Mouse (Mus musculus) kidney, postnatal 36 days (tissue): ENCODE measurements around the gene Itgb2.

Source experiments
- DNase-seq, 2 experiments: peaks; one replicate each; pipeline ENCODE4 v3.0.0; 2021 to 2022; ENCODE audit warnings: mixed read lengths in 2 of 2

Itgb2 gene

DNA sequence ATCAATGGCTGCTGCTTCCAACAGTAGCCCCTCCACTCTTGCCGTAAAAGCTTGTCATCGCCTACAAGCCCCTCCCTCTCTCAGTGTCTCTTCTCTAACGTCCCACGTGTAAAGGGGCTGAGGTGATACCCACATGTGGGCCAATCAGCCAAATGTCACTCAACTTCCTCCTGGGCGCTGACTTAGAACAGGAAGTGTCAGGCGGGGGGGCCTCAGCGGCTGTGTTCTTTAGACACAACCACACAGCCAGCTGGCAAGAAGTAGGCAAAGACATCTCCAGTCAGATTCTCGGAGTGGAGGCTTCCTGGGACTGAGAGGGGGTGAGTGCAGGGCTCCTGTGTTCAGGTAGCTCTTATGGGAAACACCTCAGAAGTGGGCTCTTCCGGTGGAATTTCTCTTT lies at the start of gene Itgb2:
Gene Itgb2, plus strand, starts transcription at position 113 of the 400 bp plus-strand sequence.
- DNase-seq = no peak

DNA sequence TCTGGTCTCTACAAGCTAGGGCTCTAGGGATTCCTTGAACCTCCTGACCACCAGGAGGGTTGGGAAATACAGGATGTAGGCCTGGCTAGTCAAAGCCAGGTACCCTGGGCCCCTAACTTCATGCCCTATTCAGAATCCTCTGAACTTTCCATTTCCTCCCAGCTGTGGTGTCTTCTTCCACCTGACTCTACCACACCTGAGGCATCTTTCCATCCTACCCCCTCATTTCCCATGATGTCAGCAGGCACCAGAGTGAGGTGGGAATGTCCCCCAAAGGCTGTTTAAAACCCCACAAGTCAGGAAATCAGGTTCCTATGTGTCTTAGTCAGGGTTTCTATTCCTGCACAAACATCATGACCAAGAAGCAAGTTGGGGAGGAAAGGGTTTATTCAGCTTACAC lies 48.2 kb upstream of the Itgb2 start:
- no peak for DNase-seq

DNA sequence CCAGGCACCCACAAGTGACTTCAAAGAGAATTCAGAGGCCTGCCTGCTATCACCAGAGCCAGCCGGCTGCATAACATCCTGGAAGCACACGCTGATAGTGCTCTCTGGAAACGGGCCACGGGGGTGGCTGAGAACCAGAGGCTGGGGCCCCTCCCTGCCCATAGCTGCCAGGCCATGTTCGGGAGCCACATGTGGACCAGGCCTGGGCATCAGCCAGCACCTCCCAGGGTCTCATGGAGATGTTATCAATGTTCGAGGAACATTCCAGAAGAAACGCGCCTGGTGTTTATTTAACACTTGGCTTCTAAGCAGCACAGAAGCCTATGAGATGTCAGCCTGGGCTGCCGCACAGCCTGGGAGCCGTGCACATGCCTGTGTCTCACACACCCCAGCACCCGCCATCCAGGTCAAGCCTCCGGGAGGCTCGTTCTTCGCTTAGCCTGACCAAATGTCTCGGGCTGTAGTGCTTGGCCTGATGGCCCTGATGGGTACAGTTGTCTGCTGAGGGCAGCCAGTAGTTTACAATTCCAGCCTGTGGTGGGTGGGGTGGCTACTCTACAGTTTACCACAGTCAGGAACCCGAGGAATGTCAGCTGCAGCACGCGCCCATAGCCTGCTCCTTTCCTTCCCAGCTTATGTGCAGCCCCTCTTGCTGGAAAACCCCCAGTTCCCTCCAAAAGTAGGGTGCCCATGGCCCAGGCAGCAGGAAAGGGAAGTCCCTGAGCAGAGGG lies 45.7 kb upstream of the Itgb2 start:
- DNase-seq = peak; percentile 70 to 71

DNA sequence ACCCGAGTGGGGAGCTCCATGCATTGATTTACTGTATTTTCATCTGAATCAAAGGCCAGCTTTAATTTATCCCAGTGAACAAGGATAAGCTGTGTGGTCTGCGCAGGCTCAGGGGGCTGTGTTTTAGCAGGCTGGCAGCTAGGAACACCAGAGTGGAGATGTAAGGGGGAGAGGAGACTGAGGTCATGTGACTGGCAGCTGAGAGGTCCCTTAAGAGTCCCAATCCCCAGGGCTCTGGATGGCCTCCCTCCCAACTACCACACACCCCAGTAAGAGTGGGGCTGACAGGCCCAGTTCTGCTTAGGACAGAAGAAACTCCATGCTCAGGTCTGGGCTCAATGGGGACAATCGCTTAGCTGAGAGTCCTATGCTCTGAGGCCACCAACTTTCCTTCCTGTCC lies 44.3 kb upstream of the Itgb2 start:
- DNase-seq = no peak

DNA sequence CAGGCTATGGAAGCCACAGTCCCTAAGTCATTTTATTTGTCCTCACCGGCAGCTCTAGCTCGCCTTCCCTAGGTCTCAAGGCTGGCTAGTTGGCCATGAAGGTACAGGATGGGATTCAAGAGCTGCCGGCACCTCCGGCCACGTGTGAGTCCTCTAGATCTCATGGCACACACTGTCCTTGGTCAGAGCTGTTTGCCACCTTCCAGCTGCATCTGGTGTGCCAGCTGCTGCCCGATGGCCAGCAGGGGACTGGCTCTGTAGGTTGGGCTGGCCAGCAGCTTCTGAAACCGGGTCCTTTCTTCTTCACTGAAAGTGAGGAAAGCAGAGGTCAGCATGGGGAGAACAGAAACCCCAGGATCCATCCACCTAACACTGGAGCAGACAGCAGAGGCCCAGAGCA lies 41.9 kb upstream of the Itgb2 start:
- no peak for DNase-seq

DNA sequence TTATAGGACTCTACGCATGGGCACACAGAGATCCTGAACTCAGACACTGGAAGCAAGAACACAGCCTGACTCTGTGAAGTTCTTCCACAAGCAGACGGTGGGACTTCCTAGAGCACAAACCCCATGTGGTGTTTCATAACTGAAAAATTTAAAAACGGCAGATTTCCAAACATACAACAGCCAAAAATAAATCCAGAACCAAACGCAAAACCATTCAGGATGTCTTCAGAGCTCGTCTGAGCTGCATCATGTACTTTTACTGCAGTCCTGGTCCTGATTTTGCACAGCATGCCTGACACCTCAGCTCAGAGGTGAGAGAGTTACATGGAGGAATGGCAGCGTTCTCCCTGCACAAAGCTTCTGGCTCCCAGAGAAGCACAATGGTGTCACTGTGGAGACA lies 38.5 kb upstream of the Itgb2 start:
- DNase-seq = no peak

DNA sequence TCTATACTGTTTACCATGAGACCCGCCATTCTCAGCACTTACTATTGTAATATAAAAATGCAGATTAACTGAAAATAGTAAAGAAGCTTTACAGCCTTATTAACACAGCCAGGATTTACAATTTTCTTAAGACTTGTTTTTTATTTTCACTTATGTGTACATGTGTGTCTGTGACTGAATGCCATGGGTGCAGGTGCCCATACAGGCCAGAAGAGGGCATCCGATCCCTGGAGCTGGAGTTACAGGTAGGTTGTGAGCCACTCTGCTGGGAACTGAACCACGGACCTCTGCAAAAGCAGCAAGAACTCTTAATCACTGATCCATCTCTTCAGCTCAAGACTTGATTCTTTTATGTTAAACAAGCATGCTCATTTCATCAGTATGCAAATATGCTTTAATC lies 37.2 kb upstream of the Itgb2 start:
- no peak for DNase-seq

DNA sequence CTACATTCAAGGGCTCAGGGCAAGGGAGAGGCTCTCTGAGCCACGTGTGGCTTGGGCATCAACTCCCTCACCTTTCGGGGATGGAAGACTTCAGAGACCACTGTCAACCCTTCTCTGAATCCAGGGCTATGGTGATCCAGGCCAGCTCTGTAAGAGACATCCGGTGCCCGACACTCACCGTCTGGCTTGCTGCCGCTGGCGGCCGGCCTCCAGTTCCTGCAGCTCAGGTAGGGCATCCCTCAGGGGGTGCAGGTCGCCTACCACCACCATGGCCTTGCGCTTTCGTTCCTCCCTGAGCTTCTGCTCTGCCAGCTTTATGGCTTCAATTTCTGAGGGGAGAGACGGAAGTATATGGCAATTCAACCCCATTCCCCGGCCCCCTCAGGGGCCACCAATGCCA lies 32.9 kb upstream of the Itgb2 start:
- DNase-seq = no peak

DNA sequence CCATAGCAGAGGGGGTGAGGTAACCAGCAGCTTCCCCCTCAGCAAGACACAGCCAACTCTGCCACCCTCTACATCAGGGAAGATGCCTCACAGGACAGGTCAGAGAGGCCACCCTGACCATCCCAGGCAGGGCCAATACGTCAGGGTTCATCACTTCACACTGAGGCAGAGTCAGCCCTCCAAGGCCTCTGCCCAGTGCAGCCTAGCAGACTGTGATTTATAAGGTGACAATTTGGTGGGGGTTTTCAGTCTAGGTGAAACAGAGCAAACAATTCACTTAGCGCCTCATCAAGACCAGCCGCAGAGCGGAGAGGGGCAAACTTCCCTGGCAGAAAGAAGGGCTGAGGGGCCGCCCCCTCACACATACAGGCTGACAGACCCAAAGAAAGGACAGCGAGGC lies 31.8 kb upstream of the Itgb2 start:
- DNase-seq = no peak

DNA sequence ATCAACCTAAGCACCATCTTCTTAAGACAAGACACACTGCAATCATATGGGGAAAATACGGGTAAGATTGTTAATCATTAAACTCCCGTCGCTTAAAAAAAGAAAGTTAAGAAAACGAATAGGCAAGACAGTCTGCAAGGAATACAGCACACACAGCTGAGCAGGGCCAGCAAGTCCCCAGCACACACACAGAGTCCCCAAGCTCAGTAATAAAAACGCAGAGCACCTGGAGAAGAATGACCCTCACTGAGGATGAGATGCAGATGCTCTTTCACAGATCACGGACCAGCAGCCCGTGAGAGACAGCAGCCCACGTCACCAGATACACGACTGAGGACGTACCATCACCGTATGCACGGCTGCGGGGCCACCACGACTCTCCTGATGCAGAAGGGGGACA lies 29.4 kb upstream of the Itgb2 start:
- DNase-seq = no peak

DNA sequence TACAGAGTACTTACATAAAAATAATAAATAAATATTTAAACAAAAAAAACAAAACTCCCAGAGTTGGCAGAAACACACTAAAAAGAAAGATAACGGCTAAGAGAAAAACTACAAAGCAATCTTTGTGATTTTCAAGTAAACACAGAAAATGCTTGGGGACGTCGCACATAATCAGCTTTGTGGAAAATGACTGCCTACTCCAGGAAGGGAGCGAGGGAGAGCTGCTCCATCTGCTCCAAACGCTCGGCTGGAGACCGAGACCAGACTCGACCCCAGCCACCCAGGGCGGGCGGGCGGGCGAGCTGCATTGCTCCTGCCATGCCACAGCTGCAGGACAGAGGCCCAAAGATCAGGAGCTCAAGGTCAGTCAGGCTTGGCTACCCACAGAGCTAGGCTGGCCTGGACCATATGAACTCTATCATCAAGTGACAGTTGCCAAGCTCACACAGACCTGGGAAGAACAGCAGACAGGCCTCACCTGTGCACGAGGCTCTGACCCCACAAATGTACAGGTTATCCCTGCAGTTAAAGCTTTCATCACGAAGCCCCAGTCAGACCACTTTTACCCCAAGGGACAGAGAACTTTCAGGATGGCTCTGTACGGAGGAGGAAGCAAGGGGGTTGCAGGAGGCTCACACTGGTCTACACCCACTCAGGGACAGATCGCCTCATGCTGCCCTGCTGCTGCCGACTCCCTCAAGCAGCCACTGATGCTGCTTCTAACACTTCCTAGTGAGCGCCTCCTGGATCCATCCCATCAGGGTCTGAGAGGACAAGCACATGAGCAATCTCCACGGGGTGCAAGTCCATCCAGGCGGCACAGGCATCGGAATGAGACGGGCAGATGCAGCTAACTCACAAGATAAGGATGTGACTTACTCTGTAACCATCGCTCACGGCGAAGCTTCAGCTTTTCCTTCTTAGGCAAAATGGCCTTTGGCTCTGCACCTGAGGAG lies 26.8 kb upstream of the Itgb2 start:
- DNase-seq = peak in 1 of 2 experiments; percentile 39

DNA sequence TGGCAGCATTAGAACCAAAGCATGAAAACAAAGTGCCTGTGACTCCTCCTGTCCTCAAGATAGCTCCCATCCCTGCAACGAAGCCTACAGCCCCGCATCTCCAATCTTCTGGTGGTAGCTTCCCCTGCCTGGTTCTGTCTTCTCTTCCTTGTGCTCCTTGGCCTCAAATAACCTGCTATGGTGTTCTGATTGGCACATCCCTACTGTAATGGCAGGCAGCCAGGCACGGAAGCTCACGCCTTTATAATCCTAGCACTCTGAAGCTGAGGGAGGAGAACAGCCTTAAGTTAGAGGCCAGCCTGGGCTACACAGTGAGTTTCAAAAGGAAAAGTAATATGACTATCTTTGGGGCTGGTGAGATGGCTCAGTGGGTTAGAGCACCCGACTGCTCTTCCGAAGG lies 25.9 kb upstream of the Itgb2 start:
- peak; percentile 55 to 72 for DNase-seq

DNA sequence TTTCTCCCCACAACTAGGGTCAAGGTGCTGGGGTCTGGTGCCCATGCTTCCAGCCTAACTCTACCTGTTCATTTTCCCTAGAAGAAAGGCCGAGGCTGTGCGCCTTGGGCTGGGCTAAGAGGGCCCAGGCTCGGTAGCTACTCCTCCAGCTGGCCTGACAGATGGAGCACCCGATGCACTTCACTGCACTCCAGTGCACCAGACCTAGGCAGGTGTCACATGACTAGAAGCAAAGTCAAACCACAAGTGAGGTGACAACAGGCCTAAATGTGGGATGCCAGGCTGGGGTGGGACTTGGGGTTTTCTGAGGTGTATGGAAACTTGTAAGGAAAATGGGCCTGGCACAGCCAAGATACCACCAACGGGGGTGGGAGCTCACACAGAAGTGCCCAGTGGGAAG lies 23.5 kb upstream of the Itgb2 start:
- DNase-seq = peak; percentile 71 to 78

DNA sequence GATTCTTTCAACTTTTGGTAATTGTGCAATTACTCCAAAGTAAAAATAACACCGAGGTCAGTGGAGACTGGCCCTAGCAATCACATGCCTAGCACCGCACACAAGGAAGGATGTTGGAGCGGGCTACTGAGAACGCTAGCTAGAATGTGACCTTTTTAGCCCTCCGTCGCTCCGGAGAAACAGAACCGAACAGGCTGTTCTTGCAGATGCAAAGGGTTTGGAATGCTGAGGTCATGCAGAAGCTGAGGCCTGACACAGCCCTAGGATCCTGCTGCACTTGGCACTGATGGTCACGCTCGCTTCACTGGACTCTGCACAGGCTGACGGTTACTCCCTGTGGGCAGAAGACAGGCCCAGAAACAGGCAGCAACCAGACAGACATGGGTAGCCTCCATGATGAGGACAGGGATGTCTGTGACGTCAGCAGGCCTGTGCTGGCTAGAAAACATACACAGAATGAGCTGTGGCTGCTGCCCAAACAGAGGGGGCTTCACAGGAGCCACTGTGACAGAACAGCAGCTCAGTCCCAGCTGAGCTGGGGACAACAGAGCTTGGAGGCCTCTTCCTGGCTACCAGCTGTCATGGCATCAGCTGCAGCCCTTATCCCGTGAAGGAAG lies 23.0 kb upstream of the Itgb2 start:
- DNase-seq = peak; percentile 76 to 91

DNA sequence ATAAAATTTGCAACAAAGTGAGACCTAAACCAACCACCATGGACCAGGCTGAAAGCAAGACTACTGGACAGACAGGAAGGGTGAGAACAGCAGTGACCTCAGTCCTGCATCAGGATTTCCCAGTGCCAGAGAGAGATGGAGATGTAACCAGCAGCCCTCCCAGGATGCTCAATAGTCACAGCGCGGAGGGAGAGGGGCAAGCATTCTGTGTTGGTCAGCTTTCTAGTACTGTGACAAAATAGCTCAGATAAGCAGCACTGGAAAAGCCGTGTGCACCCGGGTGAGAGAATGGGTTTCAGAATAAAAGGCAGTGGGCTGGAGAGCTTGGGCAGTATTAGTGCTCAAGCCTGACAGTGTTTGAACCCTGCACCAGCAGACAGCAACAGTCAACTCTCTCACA lies 22.3 kb upstream of the Itgb2 start:
- no peak for DNase-seq

DNA sequence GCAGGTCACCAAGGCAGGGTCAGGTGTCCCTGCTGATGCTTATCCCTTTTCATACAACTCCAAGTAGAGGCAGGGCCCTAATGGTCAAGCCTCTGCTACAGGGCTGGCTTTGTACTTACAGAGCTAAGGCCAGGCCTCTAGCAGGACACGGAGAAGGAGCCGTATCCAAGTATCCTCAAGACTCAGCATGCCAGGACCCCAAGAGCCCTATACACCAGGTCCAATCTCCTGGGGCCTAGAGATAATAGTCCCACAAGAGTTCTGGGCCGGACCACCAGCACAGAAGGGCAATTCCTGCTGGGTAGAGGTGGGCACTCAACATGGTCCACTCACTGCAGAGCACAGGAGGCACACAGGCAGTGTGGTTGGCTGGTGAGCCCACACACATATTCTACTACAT lies 21.3 kb upstream of the Itgb2 start:
- DNase-seq = no peak

DNA sequence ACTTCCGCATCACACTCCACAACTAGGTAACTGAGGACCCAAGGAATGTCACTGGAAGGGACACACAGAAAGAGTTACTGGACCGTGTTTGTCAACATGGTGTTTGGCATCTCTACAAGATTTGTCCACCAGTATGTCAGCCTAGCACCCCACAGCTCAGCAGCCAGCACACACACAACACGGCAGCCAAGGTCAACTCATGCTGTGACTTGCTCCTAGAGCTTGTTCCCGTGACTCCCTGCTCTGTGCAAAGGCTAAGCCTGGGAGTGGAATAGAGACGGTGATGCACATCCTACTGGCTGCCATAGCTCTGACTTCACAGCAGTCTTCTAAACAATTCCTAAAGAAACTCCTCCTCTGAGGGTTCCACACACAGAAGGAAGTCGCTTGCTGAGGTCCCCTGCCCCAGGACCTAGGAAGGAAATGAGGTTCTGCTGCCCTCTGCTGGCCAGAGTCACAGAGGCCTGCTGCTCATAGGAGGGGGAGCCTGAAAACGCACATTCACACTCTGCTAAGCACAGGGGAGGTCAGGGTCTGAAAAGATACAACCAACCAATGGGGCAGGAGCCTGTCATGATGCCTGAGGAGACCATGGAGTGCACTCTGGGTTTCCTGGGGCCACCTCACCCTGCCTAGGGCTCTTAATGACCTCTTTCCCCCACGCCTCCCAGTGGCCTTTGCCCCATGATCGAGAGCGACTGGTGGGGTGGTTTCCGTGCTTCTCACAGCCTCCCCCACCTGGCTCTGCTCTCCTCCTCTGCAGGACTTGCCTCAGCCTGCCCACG lies 20.5 kb upstream of the Itgb2 start:
- peak; percentile 87 to 95 for DNase-seq

DNA sequence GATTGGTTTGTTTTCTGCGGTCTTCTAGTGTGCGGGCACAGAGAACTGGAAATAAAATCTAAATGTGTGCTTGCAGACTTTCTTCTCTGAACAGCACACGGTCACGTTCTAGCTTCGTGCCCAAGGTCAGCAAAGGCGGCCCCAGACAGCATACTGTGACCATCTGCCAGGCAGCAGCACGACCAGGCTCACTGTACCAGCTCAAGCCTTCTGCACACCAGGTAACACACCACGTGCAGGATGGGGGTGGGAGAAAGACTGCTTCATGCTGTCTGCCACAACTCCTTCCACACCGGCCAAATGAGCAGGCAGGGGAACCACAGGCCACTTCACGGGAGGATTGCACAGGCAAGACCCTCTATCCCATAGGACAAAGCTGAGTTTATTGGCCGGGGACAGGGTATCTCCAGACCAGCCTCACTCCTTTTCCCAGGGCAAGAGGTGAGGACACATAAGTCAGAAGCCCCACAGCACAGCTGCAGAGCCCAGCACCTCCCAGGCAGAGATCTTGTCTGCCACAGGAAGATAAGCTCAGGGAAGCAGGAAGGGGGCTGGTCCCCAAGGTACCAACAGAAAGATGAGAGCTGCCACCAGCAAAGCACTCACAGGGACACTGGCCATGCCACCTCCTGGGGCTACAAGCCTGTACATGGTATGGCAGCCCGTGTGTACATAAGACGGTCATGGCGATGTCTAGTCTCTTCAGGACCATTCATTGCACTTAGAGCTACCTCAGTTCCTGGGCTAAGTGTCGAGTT lies 19.6 kb upstream of the Itgb2 start:
- DNase-seq = peak; percentile 50 to 62

DNA sequence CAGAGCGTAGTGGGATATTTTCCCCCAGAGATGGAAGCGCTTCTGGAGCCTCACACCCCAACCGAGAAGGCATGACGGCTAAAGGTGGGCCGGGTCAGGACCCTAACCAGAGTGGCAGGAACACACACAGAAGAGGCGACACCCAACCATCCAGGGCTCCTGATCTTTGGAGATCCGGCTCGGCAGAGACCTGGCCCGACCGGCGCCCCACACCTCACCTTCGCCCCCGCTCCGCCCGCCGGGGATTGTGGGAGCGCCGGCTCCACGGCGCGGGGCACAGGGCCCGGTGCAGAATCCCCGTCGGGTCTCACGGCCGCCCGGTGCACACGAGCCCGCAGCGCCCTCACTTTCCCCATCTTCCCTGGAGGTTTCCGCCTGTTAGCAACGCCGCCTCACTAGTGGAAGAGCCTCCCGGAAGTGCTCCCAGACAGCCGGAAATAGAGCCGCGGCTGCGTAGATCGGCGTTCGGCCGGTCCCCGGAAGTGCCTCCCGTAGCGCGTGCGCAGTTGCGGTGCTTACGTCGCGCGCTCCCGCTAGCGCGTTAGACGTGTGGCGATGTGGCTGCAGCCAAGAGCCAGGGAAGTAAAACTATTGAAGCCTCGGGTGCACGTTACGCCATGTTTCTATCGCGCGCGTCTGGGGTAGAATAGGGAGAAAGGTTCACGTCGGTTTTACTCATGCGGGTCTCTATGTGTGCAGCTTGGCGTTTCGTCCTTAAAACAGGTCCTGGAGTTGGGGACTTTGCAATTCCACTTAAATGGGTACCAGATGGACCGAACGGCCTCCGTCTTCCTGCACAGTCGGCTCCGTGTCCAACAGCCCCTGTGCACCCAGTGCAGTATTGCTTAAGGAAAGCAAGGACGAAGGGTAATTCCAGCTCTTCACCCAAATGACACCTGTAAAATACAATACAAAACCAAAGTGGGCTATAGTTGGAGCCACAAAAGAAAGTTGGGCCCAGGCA lies 14.4 kb upstream of the Itgb2 start, which contains the start of gene Fam207a:
Gene Fam207a, minus strand, starts transcription at position 401 of the 964 bp plus-strand sequence.
- DNase-seq = peak; percentile 93 to 97

DNA sequence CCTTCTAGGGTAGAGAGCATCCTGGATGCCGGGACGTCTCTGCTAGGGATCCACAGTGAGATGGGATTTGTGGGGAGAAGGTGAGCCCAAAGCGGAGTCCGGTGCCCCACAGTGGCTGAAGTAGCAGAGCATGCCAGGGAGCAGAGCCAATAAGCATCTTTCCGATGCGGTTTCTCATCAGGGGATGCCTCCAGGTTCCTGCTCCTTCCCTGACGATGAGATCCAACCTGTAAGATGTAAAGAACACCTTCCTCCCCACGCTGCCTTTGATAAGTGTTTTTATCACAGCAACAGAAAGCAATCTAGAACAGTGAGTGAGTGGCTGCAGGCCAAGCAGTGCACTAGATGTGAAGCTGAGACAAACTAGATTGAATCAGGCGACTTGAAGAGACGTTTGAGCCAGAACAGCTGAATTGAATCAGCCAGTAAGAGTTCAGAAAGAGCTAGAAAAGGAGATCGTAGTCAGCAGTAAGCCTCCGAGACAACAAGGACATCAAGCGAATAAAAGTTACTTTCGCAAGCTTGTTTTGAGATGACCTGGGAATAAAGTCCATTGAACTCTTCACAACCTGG lies 13.6 kb upstream of the Itgb2 start:
- DNase-seq = peak; percentile 48 to 68
